Mouse (Mus musculus) lung, adult 2 months (tissue): ENCODE results near the gene Nfic.

Experiments
- CTCF ChIP-seq: fragments of 200-500 bp; IDR thresholded peaks from 2 replicates; pipeline ENCODE4 v1.5.1; 2011; ENCODE audit warnings: mild to moderate bottlenecking, low read length, control low read depth; ENCODE audit not compliant: insufficient read depth
- POLR2A ChIP-seq: fragments of 200-500 bp; IDR thresholded peaks from 2 replicates; pipeline ENCODE4 v1.6.1; 2011; ENCODE audit warnings: low read depth, mild to moderate bottlenecking, control low read depth, low read length, borderline replicate concordance; ENCODE audit errors: extremely low read depth

- no peak for TF ChIP-seq CTCF
- TF ChIP-seq POLR2A: no peak
These were observed 33.2 kb downstream of the Nfic start for GRCm38 (mm10) chr10:81422191-81422590.
